Mouse (Mus musculus) spleen, adult 2 months (tissue): ENCODE data around the gene Adamts13. TPM values are rescaled to one million over a fixed set of nuclear protein-coding genes. Genes with fewer than 3 reads are reported as not detected.

Source experiments
- DNase-seq, 2 experiments: peaks; one replicate each; pipeline versions ENCODE4 v3.0.0 to v3.0.0-alpha.2; 2012 to 2021; ENCODE audit warnings: low spot score in 2 of 2, low read depth in 1 of 2
- H3K27ac ChIP-seq: fragments of 200-500 bp; 2 replicates; pipeline ENCODE4 v1.5.1; 2012; ENCODE audit warnings: low read length, inconsistent platforms; ENCODE audit not compliant: insufficient read depth
- H3K27me3 ChIP-seq: fragments of 200-500 bp; 2 replicates; pipeline ENCODE4 v1.6.1; 2012; ENCODE audit warnings: mild to moderate bottlenecking, moderate library complexity, low read length, inconsistent platforms; ENCODE audit not compliant: control insufficient read depth, insufficient read depth
- H3K36me3 ChIP-seq: fragments of 200-500 bp; 2 replicates; pipeline ENCODE4 v1.6.1; 2012; ENCODE audit warnings: mild to moderate bottlenecking, low read length, inconsistent platforms; ENCODE audit not compliant: control insufficient read depth, insufficient read depth
- H3K4me1 ChIP-seq: fragments of 200-500 bp; 2 replicates; pipeline ENCODE4 v1.6.1; 2011; ENCODE audit warnings: inconsistent platforms; ENCODE audit not compliant: control insufficient read depth, insufficient read depth, insufficient read length
- H3K4me3 ChIP-seq: fragments of 200-500 bp; 2 replicates; pipeline ENCODE4 v1.5.1; 2011; ENCODE audit warnings: mild to moderate bottlenecking, inconsistent platforms; ENCODE audit not compliant: insufficient read depth, insufficient read length; ENCODE audit errors: extremely low read depth
- CTCF ChIP-seq: fragments of 200-500 bp; IDR thresholded peaks from 2 replicates; pipeline ENCODE4 v1.5.1; 2011; ENCODE audit warnings: mild to moderate bottlenecking, inconsistent platforms; ENCODE audit not compliant: insufficient read depth, insufficient read length, insufficient replicate concordance; ENCODE audit errors: extremely low read depth
- POLR2A ChIP-seq: fragments of 200-500 bp; IDR thresholded peaks from 2 replicates; pipeline ENCODE4 v1.6.1; 2011; ENCODE audit warnings: low read depth, low read length, inconsistent platforms
- WGBS: fragments of 180-500 bp; shearing (Covaris S2); methylation state at CpG from one replicate; pipeline ENCODE4 v1.1.7; 2018; 5-methylcytosine and 5-hydroxymethylcytosine counted together
- polyA plus RNA-seq: library from polyadenylated mRNA; depleted of rRNA; stranded (reverse); fragments of >200 nt; gene quantifications from 2 replicates; pipeline ENCODE4 v1.2.3, GENCODE M21; 2012

The Adamts13 gene
- polyA plus RNA-seq, 1 experiment = 2.4 TPM

DNA sequence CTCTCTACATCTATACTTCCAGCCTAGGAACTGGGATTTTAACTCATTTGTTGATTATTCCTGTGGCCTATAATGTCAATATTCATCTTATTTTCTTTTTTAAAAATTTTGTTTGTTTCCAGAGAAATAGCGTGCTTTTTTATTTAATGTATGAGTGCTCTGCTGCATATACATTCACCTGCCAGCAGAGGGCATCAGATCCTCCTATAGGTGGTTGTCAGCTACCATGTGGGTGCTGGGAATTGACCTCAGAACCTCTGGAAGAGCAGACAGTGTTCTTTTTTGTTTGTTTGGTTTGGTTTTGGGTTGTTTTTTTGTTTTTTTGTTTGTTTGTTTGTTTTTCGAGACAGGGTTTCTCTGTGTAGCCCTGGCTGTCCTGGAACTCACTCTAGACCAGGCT is 6.0 kb upstream of the Adamts13 start:
- TF ChIP-seq CTCF (no peak), POLR2A (no peak)
- Histone ChIP-seq H3K4me1 (peaks cover 8% of the 10 kb centered on the region; the same call in 1 of the 2 replicates), H3K27ac (no peak overlapping the region), H3K27me3 (no peaks in the 10 kb centered on the region), H3K36me3 (no peaks in the 10 kb centered on the region; the same call in 1 of the 2 replicates), H3K4me3 (no peak overlapping the region)
- 83% methylated on average over 2 of the region's 2 CpGs for WGBS
- DNase-seq = no peak

DNA sequence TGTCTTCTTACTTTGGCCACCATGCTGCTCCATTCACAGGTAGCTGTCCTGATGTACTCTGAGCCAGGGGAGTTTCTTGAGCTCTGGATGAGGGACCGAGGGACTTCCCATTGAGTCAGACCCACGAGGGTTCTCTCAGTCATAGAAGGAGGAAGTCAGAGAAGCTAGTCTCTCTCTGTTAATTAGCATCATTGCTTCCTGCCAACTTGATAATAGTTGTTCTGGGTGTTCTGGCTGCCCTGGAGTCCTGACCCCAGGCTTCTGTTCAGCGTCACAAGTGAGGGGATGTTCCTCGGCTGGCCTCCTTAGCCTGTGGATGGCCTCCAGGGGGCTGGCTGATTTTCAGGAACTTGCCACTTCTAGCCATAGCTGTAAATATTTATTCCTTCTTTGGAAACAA is 744 bp downstream of the Adamts13 start:
- TF ChIP-seq POLR2A (no peak), CTCF (no peak)
- no peaks in the 10 kb centered on the region for H3K36me3 ChIP-seq
- H3K27ac ChIP-seq = peak overlapping the region; percentile 71
- H3K27me3 ChIP-seq = no peaks in the 10 kb centered on the region
- peak in 1 of 2 experiments; percentile 50 for DNase-seq
- H3K4me1 ChIP-seq = peaks cover 8% of the 10 kb centered on the region; the same call in 1 of the 2 replicates
- WGBS = 5% methylated on average over 4 of the region's 4 CpGs
- no peak overlapping the region for H3K4me3 ChIP-seq

DNA sequence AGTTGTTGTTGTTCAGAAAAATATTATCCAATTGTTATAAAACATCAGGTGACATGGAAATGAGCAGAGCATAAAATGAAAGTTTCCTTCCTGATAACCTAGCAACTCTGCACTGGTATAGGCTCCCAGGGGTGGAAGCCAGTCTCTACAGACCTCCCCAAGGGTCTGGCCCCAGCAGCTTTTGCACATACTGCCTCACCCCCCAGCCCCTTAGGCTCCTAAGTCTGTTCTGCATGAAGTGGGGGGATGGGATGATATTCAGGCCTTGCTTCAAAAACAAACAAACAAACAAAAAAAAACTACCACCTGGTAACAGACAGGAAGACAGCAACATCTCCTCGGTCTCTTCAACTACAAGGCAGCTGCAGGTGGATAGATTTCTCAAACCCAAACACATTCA is 7.1 kb downstream of the Adamts13 start:
- TF ChIP-seq POLR2A (no peak), CTCF (no peak)
- Histone ChIP-seq H3K27ac (no peak overlapping the region), H3K27me3 (no peaks in the 10 kb centered on the region), H3K36me3 (no peaks in the 10 kb centered on the region), H3K4me1 (no peaks in the 10 kb centered on the region), H3K4me3 (no peak overlapping the region)
- no peak for DNase-seq
- 86% methylated on average over 1 of the region's 1 CpGs for WGBS

DNA sequence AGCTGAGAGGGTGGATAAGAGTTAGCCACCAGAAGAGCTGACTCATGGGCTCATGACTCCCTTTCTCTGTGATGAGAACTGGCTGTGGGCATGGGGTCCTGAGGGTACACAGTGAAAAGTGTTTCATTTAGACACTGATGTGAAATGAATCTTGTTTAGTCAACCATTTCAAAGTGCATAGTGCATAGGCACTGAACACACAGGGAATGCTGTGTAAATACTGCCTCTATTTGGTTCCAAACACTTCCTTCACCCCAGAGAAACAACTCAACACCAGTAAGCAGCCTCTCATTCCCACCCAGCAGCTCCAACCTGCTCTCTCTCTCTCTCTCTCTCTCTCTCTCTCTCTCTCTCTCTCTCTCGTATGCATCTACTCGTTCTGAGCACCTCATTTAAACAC is 11.0 kb downstream of the Adamts13 start:
- DNase-seq = no peak
- H3K4me1 ChIP-seq = no peaks in the 10 kb centered on the region
- no peak overlapping the region for H3K4me3 ChIP-seq
- no peaks in the 10 kb centered on the region for H3K36me3 ChIP-seq
- no peak overlapping the region for H3K27ac ChIP-seq
- no peaks in the 10 kb centered on the region for H3K27me3 ChIP-seq
- WGBS = 69% methylated on average over 2 of the region's 2 CpGs
- TF ChIP-seq CTCF = no peak
- no peak for TF ChIP-seq POLR2A

DNA sequence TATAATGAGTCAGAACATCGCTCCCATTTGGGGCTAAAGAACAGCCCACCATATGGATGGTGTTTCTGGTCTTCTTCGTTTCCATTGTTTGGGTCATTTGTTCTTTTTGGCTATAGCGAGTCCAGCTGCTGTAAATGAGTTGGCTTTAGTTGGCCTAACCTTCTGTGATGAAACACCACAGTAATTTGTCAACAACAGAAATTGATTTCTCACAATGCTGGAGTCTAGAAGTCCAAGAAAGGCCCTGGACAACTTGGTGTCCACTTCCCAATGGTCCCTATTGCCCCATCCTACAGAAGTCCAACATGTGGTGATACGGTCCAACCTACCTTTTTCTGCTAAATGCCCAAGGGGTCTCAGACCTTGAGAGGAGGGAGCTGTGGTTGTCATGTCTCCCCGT is 11.4 kb downstream of the Adamts13 start:
- WGBS = 83% methylated on average over 5 of the region's 5 CpGs
- H3K36me3 ChIP-seq = no peaks in the 10 kb centered on the region
- no peak overlapping the region for H3K27ac ChIP-seq
- DNase-seq = no peak
- H3K4me3 ChIP-seq = no peak overlapping the region
- no peak for TF ChIP-seq CTCF
- no peak for TF ChIP-seq POLR2A
- H3K4me1 ChIP-seq = no peaks in the 10 kb centered on the region
- H3K27me3 ChIP-seq = no peaks in the 10 kb centered on the region

DNA sequence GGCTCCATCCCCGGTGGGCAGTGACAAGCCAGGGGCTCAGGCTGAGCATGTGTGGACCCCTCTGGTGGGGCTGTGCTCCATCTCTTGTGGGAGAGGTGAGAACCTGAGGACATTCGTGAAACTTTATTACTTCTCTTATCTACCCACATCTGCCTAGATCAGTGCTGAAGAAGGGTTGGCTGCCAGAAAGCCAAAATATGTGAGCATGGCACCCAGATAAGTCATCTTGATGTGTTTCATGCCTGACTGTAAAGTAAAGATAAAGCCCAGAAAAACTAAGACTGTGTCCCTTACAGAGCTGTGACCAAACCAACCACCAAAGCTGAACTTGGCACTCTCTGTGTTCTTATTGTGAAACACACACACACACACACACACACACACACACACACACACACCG is 20.7 kb downstream of the Adamts13 start:
- no peak for TF ChIP-seq CTCF
- no peak for TF ChIP-seq POLR2A
- Histone ChIP-seq H3K4me3 (no peak overlapping the region), H3K36me3 (no peaks in the 10 kb centered on the region), H3K4me1 (no peaks in the 10 kb centered on the region), H3K27me3 (no peaks in the 10 kb centered on the region), H3K27ac (no peak overlapping the region)
- 65% methylated on average over 3 of the region's 3 CpGs for WGBS
- no peak for DNase-seq

DNA sequence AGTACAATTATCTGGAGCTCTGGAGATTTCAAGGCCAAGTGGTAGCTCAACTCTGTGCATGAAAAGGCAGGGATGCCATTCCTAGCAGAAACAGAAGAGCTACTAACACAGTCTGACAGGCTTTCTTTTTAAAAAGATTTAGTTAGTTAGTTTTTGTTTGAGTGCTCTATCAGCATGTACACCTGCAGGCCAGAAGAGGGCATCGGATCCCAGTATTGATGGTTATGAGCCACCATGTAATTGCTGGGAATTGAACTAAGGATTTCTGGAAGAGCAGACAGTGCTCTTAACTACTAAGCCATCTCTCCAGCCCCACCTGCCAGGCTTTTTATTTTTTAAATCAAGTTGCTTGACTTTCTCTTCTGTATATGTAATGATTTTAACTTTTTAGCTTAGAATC is 24.3 kb downstream of the Adamts13 start:
- DNase-seq = no peak
- WGBS = 89% methylated on average over 1 of the region's 1 CpGs
- H3K36me3 ChIP-seq = no peaks in the 10 kb centered on the region
- H3K27me3 ChIP-seq = no peaks in the 10 kb centered on the region
- no peaks in the 10 kb centered on the region for H3K4me1 ChIP-seq
- no peak overlapping the region for H3K27ac ChIP-seq
- TF ChIP-seq CTCF (no peak), POLR2A (no peak)
- no peak overlapping the region for H3K4me3 ChIP-seq
